In the genomic region with DNA sequence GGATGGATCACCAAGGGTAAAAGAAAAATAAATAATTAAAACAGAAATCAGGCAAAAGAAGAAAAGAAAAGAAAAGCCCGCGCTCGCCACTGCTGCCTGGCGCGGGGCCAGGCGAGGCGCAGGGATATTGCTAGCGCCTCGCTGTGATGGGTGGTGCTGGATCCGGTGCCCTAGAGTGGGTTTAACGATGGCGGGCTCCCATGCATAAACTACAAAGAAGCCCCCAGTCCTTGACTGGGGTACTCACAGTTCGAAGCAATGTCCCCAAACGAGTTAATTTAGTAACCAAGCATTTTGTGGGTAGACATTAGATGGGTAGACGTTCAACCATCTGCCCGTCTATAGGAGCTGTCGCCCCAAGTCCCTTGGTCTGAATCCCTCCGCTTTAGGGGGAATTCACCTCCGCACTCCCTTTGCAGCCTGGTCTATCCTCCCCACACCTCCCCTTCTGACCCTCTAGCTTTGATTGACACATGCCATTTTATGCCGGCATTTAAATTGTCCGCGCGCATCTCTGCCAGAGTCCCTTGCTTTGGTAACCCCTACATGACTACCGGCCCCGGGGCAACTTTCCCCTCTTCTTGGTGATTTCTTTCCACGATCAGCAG, we compare ENCODE assay signal across 8 mouse cellular contexts. TPM values are rescaled to one million over a fixed set of nuclear protein-coding genes. Genes with fewer than 3 reads are reported as not detected.
A peak's percentile ranks its signal among the peaks of the same experiment; 100 is the strongest.
DNase-seq lines count a peak whose midpoint lies in the region; ATAC-seq and TF ChIP-seq lines count a peak whose summit lies in the region.

No protein-coding gene starts in this region.

- peak; percentile 18; the same call in 1 of the 2 replicates for ATAC-seq in hindbrain, embryonic 16.5 days
- peak; percentile 28 for ATAC-seq in limb, embryonic 12.5 days (ENCODE audit: insufficient number of reproducible peaks, insufficient read depth, low FRiP score, low TSS enrichment, low read depth)

- no peak for TF ChIP-seq CTCF in embryonic fibroblast, embryonic 13.5 days (IDR thresholded peaks at IDR 0.05; ENCODE audit: borderline replicate concordance, insufficient read depth, low read length)
- no peak for TF ChIP-seq CTCF in olfactory bulb, adult 2 months (IDR thresholded peaks at IDR 0.05; ENCODE audit: insufficient read depth, low read depth, low read length)

- H3K9ac ChIP-seq in hindbrain, embryonic 16.5 days (ENCODE audit: low read depth, low read length): peak overlapping the region; percentile 68
- H3K9ac ChIP-seq in limb, embryonic 12.5 days (replicated peaks): peak overlapping the region; percentile 71

- WGBS in hindbrain, embryonic 16.5 days: 0% methylated on average over 26 of the region's 26 CpGs
- WGBS in limb, embryonic 12.5 days: under 1% methylated on average over 26 of the region's 26 CpGs
- WGBS in olfactory bulb, adult 2 months: under 1% methylated on average over 26 of the region's 26 CpGs

- H3K4me3 ChIP-seq in embryonic fibroblast, embryonic 13.5 days (ENCODE audit: insufficient read depth, low read length): peak overlapping the region; percentile 57
- peak overlapping the region; percentile 73 for H3K4me3 ChIP-seq in hindbrain, embryonic 16.5 days (ENCODE audit: low read length)
- peak overlapping the region; percentile 64 for H3K4me3 ChIP-seq in limb, embryonic 12.5 days (replicated peaks)
- peak overlapping the region; percentile 82 for H3K4me3 ChIP-seq in olfactory bulb, adult 2 months (ENCODE audit: insufficient read depth, low read depth, low read length)

- no peaks in the 10 kb centered on the region for H3K27me3 ChIP-seq in hindbrain, embryonic 16.5 days (replicated peaks; ENCODE audit: control insufficient read depth, insufficient read depth, low read length)
- H3K27me3 ChIP-seq in limb, embryonic 12.5 days: peaks cover 40% of the 10 kb centered on the region

- H3K36me3 ChIP-seq in hindbrain, embryonic 16.5 days (ENCODE audit: control insufficient read depth, insufficient read depth, low read length): no peaks in the 10 kb centered on the region
- no peaks in the 10 kb centered on the region for H3K36me3 ChIP-seq in limb, embryonic 12.5 days

- no peak for TF ChIP-seq POLR2A in embryonic fibroblast, embryonic 13.5 days (IDR thresholded peaks at IDR 0.05; ENCODE audit: low read depth, low read length)
- TF ChIP-seq POLR2A in olfactory bulb, adult 2 months (IDR thresholded peaks at IDR 0.05; ENCODE audit: insufficient read depth, low read depth, low read length): no peak

- H3K4me1 ChIP-seq in embryonic fibroblast, embryonic 13.5 days (ENCODE audit: control insufficient read depth, insufficient read depth, low read length): 0 out of 2 replicates have a peak, but pooled peaks cover 2% of the 10 kb centered on the region
- H3K4me1 ChIP-seq in hindbrain, embryonic 16.5 days (ENCODE audit: control insufficient read depth, insufficient read depth, low read depth, low read length): no peaks in the 10 kb centered on the region
- H3K4me1 ChIP-seq in limb, embryonic 12.5 days (replicated peaks): peaks cover 24% of the 10 kb centered on the region
- peaks cover 4% of the 10 kb centered on the region; the same call in 1 of the 2 replicates for H3K4me1 ChIP-seq in olfactory bulb, adult 2 months (ENCODE audit: control insufficient read depth, insufficient read depth, low read length)

- no peaks in the 10 kb centered on the region for H3K9me3 ChIP-seq in hindbrain, embryonic 16.5 days (ENCODE audit: control insufficient read depth, low read length)
- no peaks in the 10 kb centered on the region for H3K9me3 ChIP-seq in limb, embryonic 12.5 days

- DNase-seq in embryo, embryonic 10 days (ENCODE audit: low spot score): peak; percentile 35
- DNase-seq in embryo, embryonic 9.5 days (ENCODE audit: extremely low spot score): no peak
- DNase-seq in Muller cell, postnatal 12 days (ENCODE audit: inconsistent ontology term): peak; percentile 73
- DNase-seq in T-cell, adult 2 months (ENCODE audit: low spot score): no peak

- H3K4me2 ChIP-seq in hindbrain, embryonic 16.5 days (ENCODE audit: low read length): peak overlapping the region; percentile 65
- H3K4me2 ChIP-seq in limb, embryonic 12.5 days: peak overlapping the region; percentile 86

- H3K27ac ChIP-seq in embryonic fibroblast, embryonic 13.5 days (ENCODE audit: insufficient read depth, low read length): no peak overlapping the region
- peak overlapping the region; percentile 86 for H3K27ac ChIP-seq in hindbrain, embryonic 16.5 days (ENCODE audit: low read depth, low read length)
- H3K27ac ChIP-seq in limb, embryonic 12.5 days: peak overlapping the region; percentile 78
- H3K27ac ChIP-seq in olfactory bulb, adult 2 months (ENCODE audit: insufficient read depth, low read depth, low read length): peak overlapping the region; percentile 79

RNA-seq across cellular contexts. Expression of a gene that starts 0.7 kb away (rescaled TPM):
- 3.4 and 3.9 TPM in 2 replicates for polyA plus RNA-seq in embryonic fibroblast, embryonic 13.5 days (2011; ENCODE audit: insufficient read length, low read depth, missing spikeins)
- 18.9 and 19.0 TPM in 2 replicates for polyA plus RNA-seq in hindbrain, embryonic 16.5 days (2015; fragmentation: Nextera tagmentation; extraction: Ambion mirVana)
- 8.7 and 8.8 TPM in 2 replicates for polyA plus RNA-seq in limb, embryonic 12.5 days (2016; fragmentation: Nextera tagmentation; extraction: Ambion mirVana)
- polyA plus RNA-seq in olfactory bulb, adult 2 months (2012; ENCODE audit: insufficient read depth, insufficient read length, low replicate concordance, missing spikeins): 71.0 and 164 TPM in 2 replicates

Comparison
In these comparisons a context has a peak if more than half of its experiments do, and no peak if none do; other contexts are left out.
1. DNase-seq: peak in embryo, embryonic 10 days (single experiment) and Muller cell, postnatal 12 days (single experiment); none in embryo, embryonic 9.5 days (single experiment) and T-cell, adult 2 months (single experiment).
2. Peak in every context shown above with its lines, with median percentiles within 50 percentile points of each other: H3K4me3 ChIP-seq.